Mouse (Mus musculus): ENCODE results near the gene Taar4. TPM values are rescaled to one million over a fixed set of nuclear protein-coding genes. Genes with fewer than 3 reads are reported as not detected.

Gene Taar4
- polyA plus RNA-seq, 1 experiment from 2014 or later, result not detected

DNA sequence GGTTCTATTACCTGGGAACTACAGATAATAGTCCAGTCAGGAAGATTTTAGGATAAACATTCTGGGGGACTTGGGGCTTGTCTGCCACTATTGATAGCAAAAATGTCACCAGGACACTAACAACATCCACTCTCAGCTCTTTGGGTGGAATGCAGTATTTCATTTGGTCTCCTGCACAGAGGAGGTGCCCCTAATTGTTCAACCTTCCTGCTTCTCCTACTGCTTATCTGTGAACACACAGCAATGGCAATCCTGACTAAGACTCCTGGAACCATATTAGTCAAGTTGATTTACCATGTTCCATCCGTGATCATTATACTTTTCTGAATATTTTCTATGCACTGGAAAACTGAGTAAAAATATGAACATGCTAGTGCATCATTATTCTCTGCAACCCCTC is 47.8 kb downstream of the Taar4 start:
- no peak overlapping the region for H3K27ac ChIP-seq (replicated peaks)
- no peak overlapping the region for H3K4me2 ChIP-seq (replicated peaks)
- H3K4me1 ChIP-seq, result no peaks in the 10 kb centered on the region
- WGBS, result 88% methylated on average over 1 of the region's 1 CpGs
- no peaks in the 10 kb centered on the region for H3K36me3 ChIP-seq
- H3K4me3 ChIP-seq (replicated peaks), result no peak overlapping the region
- H3K27me3 ChIP-seq, result no peaks in the 10 kb centered on the region
- no peaks in the 10 kb centered on the region for H3K9me3 ChIP-seq (replicated peaks)
- no peak for ATAC-seq (ENCODE audit: insufficient number of reproducible peaks, low FRiP score, low TSS enrichment, low read depth)
- H3K9ac ChIP-seq, result no peak overlapping the region

Other genes starting within 250 kb of the Taar4 start
- 177 and 204 TPM in 2 replicates for gene Rps12, start 173.2 kb upstream of the Taar4 start, polyA plus RNA-seq (2015; fragmentation: Nextera tagmentation; extraction: Ambion mirVana)
- 19.2 and 26.8 TPM in 2 replicates for gene Slc18b1, start 163.5 kb upstream of the Taar4 start, polyA plus RNA-seq (2015; fragmentation: Nextera tagmentation; extraction: Ambion mirVana)
- gene Vnn3, start 109.0 kb upstream of the Taar4 start, polyA plus RNA-seq (2015; fragmentation: Nextera tagmentation; extraction: Ambion mirVana), result 0.12 and 0.14 TPM in 2 replicates
- gene Vnn1, start 65.8 kb upstream of the Taar4 start, polyA plus RNA-seq (2015; fragmentation: Nextera tagmentation; extraction: Ambion mirVana), result 0.43 and 0.56 TPM in 2 replicates
- gene Taar1, start 40.1 kb upstream of the Taar4 start, polyA plus RNA-seq (2015; fragmentation: Nextera tagmentation; extraction: Ambion mirVana), result not detected in 2 replicates
- gene Taar2, start 21.9 kb upstream of the Taar4 start, polyA plus RNA-seq (2015; fragmentation: Nextera tagmentation; extraction: Ambion mirVana), result 0.50 and 0.75 TPM in 2 replicates
- not detected in 2 replicates for gene Taar3, start 10.9 kb upstream of the Taar4 start, polyA plus RNA-seq (2015; fragmentation: Nextera tagmentation; extraction: Ambion mirVana)
- not detected in 2 replicates for gene Taar5, start 10.2 kb downstream of the Taar4 start, polyA plus RNA-seq (2015; fragmentation: Nextera tagmentation; extraction: Ambion mirVana)
- gene Taar6, start 25.2 kb downstream of the Taar4 start, polyA plus RNA-seq (2015; fragmentation: Nextera tagmentation; extraction: Ambion mirVana), result not detected in 2 replicates
- not detected in 2 replicates for gene Taar7a, start 33.0 kb downstream of the Taar4 start, polyA plus RNA-seq (2015; fragmentation: Nextera tagmentation; extraction: Ambion mirVana)
- 0.15 TPM in 1 of 2 replicates, not detected in the other for gene Taar7b, start 39.4 kb downstream of the Taar4 start, polyA plus RNA-seq (2015; fragmentation: Nextera tagmentation; extraction: Ambion mirVana)
- gene Taar7d, start 66.7 kb downstream of the Taar4 start, polyA plus RNA-seq (2015; fragmentation: Nextera tagmentation; extraction: Ambion mirVana), result 0.27 and 0.37 TPM in 2 replicates
- gene Taar7e, start 77.1 kb downstream of the Taar4 start, polyA plus RNA-seq (2015; fragmentation: Nextera tagmentation; extraction: Ambion mirVana), result not detected in 2 replicates
- gene Taar7f, start 89.0 kb downstream of the Taar4 start, polyA plus RNA-seq (2015; fragmentation: Nextera tagmentation; extraction: Ambion mirVana), result not detected in 2 replicates
- gene Taar8a, start 116.0 kb downstream of the Taar4 start, polyA plus RNA-seq (2015; fragmentation: Nextera tagmentation; extraction: Ambion mirVana), result not detected in 2 replicates
- gene Taar8b, start 131.8 kb downstream of the Taar4 start, polyA plus RNA-seq (2015; fragmentation: Nextera tagmentation; extraction: Ambion mirVana), result not detected in 2 replicates
- gene Taar8c, start 141.4 kb downstream of the Taar4 start, polyA plus RNA-seq (2015; fragmentation: Nextera tagmentation; extraction: Ambion mirVana), result not detected in 2 replicates
- not detected in 2 replicates for gene Taar9, start 149.0 kb downstream of the Taar4 start, polyA plus RNA-seq (2015; fragmentation: Nextera tagmentation; extraction: Ambion mirVana)
- gene Stx7, start 188.8 kb downstream of the Taar4 start, polyA plus RNA-seq (2015; fragmentation: Nextera tagmentation; extraction: Ambion mirVana), result 70.1 and 73.2 TPM in 2 replicates

All from embryonic facial prominence, embryonic 15.5 days (tissue).